In genomic region chr14:57859520-57859919, GRCm38 (mm10) we compare ENCODE assay signal across 17 mouse cellular contexts. TPM values are rescaled to one million over a fixed set of nuclear protein-coding genes. Genes with fewer than 3 reads are reported as not detected.
A peak's percentile ranks its signal among the peaks of the same experiment; 100 is the strongest.
DNase-seq lines count a peak whose midpoint lies in the region; ATAC-seq and TF ChIP-seq lines count a peak whose summit lies in the region.
"Had no signal": no experiment of that assay in that cellular context is flagged by ENCODE, and none has a peak within 500 bp of the region (broad histone marks: within the 10 kb centered on the region; RNA-seq: fewer than 3 reads in every experiment).

No protein-coding gene starts in this region.

- peaks cover 25% of the 10 kb centered on the region for H3K36me3 ChIP-seq in heart, postnatal 0 days (replicated peaks; ENCODE audit: control insufficient read depth, insufficient read depth, low read length)
- H3K36me3 ChIP-seq in heart, embryonic 12.5 days, result peaks cover 36% of the 10 kb centered on the region
- H3K36me3 ChIP-seq in midbrain, postnatal 0 days (ENCODE audit: insufficient read depth, low read length), result peaks cover 20% of the 10 kb centered on the region
- peaks cover 47% of the 10 kb centered on the region for H3K36me3 ChIP-seq in midbrain, embryonic 13.5 days

- no peaks in the 10 kb centered on the region for H3K9me3 ChIP-seq in heart, postnatal 0 days (replicated peaks; ENCODE audit: control insufficient read depth, low read length)
- H3K9me3 ChIP-seq in heart, embryonic 12.5 days (replicated peaks), result no peaks in the 10 kb centered on the region
- no peaks in the 10 kb centered on the region for H3K9me3 ChIP-seq in midbrain, postnatal 0 days (ENCODE audit: low read length)
- H3K9me3 ChIP-seq in midbrain, embryonic 13.5 days, result no peaks in the 10 kb centered on the region
- H3K9me3 ChIP-seq: G1E; limb, embryonic 12.5 days; midbrain, embryonic 12.5 days had no signal

- ATAC-seq in heart, postnatal 0 days (ENCODE audit: insufficient read depth, low read depth), result peak; percentile 53; the same call in 1 of the 2 replicates
- ATAC-seq in heart, embryonic 12.5 days (ENCODE audit: insufficient number of reproducible peaks, low FRiP score), result no peak
- ATAC-seq in midbrain, postnatal 0 days (ENCODE audit: low FRiP score), result no peak
- no peak for ATAC-seq in midbrain, embryonic 13.5 days
- ATAC-seq in cerebellum, adult (ENCODE audit: insufficient number of reproducible peaks, low FRiP score, low TSS enrichment), result no peak
- ATAC-seq: forebrain, postnatal 0 days; liver, postnatal 0 days had no signal

- no peak overlapping the region for H3K4me3 ChIP-seq in heart, postnatal 0 days (ENCODE audit: low read depth, low read length)
- H3K4me3 ChIP-seq in heart, embryonic 12.5 days, result no peak overlapping the region
- H3K4me3 ChIP-seq in layer of hippocampus, adult 2 months, result no peak overlapping the region
- no peak overlapping the region for H3K4me3 ChIP-seq in midbrain, postnatal 0 days (ENCODE audit: low read depth, low read length)
- no peak overlapping the region for H3K4me3 ChIP-seq in midbrain, embryonic 13.5 days (replicated peaks)
- H3K4me3 ChIP-seq: limb, embryonic 12.5 days; midbrain, embryonic 12.5 days had no signal

- TF ChIP-seq EP300 in heart, postnatal 0 days (IDR thresholded peaks at IDR 0.05; ENCODE audit: low read depth), result 0 out of 2 replicates have a peak, but pooled peaks have one; percentile 51

- TF ChIP-seq CTCF in heart, postnatal 0 days (IDR thresholded peaks at IDR 0.05; ENCODE audit: low read depth), result no peak
- TF ChIP-seq CTCF in layer of hippocampus, adult 2 months (conservative IDR thresholded peaks at IDR 0.05), result no peak
- no peak for TF ChIP-seq CTCF in midbrain, postnatal 0 days (IDR thresholded peaks at IDR 0.05)

- DNase-seq in heart, postnatal 0 days (ENCODE audit: low spot score), result peak; percentile 57
- DNase-seq in layer of hippocampus, adult 2 months (ENCODE audit: low spot score in 2 of 2), result no peak
- no peak for DNase-seq in layer of hippocampus, adult 9-11 months
- peak; percentile 7 for DNase-seq in midbrain, postnatal 0 days (ENCODE audit: low spot score)
- peak; percentile 11 to 15 for DNase-seq in kidney, postnatal 36 days
- DNase-seq: adrenal gland, postnatal 36 days; cerebellum, postnatal 36 days; forebrain, postnatal 0 days; liver, postnatal 0 days; thymus, postnatal 14 days had no signal

- H3K27ac ChIP-seq in heart, postnatal 0 days (ENCODE audit: low read depth), result no peak overlapping the region
- H3K27ac ChIP-seq in heart, embryonic 12.5 days (ENCODE audit: poor library complexity, severe bottlenecking), result no peak overlapping the region
- 0 out of 2 replicates have a peak overlapping the region, but pooled peaks have one; percentile 16 for H3K27ac ChIP-seq in layer of hippocampus, adult 2 months
- H3K27ac ChIP-seq in midbrain, postnatal 0 days (ENCODE audit: low read depth, low read length), result no peak overlapping the region
- H3K27ac ChIP-seq in midbrain, embryonic 13.5 days, result no peak overlapping the region
- H3K27ac ChIP-seq: limb, embryonic 12.5 days; midbrain, embryonic 12.5 days had no signal

- no peak overlapping the region for H3K9ac ChIP-seq in heart, postnatal 0 days (replicated peaks; ENCODE audit: low read depth, low read length)
- H3K9ac ChIP-seq in heart, embryonic 12.5 days, result no peak overlapping the region
- no peak overlapping the region for H3K9ac ChIP-seq in midbrain, postnatal 0 days (replicated peaks; ENCODE audit: low read length, poor library complexity, severe bottlenecking)
- no peak overlapping the region for H3K9ac ChIP-seq in midbrain, embryonic 13.5 days (replicated peaks)
- H3K9ac ChIP-seq: forebrain, postnatal 0 days; limb, embryonic 12.5 days; liver, postnatal 0 days; midbrain, embryonic 12.5 days had no signal

- H3K4me1 ChIP-seq in heart, postnatal 0 days (ENCODE audit: control insufficient read depth, insufficient read depth), result no peaks in the 10 kb centered on the region
- H3K4me1 ChIP-seq in heart, embryonic 12.5 days (replicated peaks), result no peaks in the 10 kb centered on the region
- H3K4me1 ChIP-seq in midbrain, postnatal 0 days (ENCODE audit: insufficient read depth, low read length), result no peaks in the 10 kb centered on the region
- H3K4me1 ChIP-seq in midbrain, embryonic 13.5 days (replicated peaks), result no peaks in the 10 kb centered on the region
- H3K4me1 ChIP-seq: limb, embryonic 12.5 days; midbrain, embryonic 12.5 days had no signal

- no peak overlapping the region for H3K4me2 ChIP-seq in heart, postnatal 0 days (ENCODE audit: low read depth, low read length)
- H3K4me2 ChIP-seq in heart, embryonic 12.5 days, result no peak overlapping the region
- no peak overlapping the region for H3K4me2 ChIP-seq in midbrain, postnatal 0 days (ENCODE audit: low read depth, low read length, poor library complexity, severe bottlenecking)
- no peak overlapping the region for H3K4me2 ChIP-seq in midbrain, embryonic 13.5 days (replicated peaks)
- H3K4me2 ChIP-seq: limb, embryonic 12.5 days; midbrain, embryonic 12.5 days had no signal

- no peaks in the 10 kb centered on the region for H3K27me3 ChIP-seq in heart, postnatal 0 days (ENCODE audit: control insufficient read depth, insufficient read depth, low read length)
- no peaks in the 10 kb centered on the region for H3K27me3 ChIP-seq in heart, embryonic 12.5 days (replicated peaks)
- H3K27me3 ChIP-seq in midbrain, postnatal 0 days (ENCODE audit: insufficient read depth, low read length), result no peaks in the 10 kb centered on the region
- H3K27me3 ChIP-seq in midbrain, embryonic 13.5 days, result no peaks in the 10 kb centered on the region
- H3K27me3 ChIP-seq: limb, embryonic 12.5 days; midbrain, embryonic 12.5 days had no signal

RNA-seq across cellular contexts. Expression of gene Zdhhc20, which starts 30.6 kb away (rescaled TPM):
- 13.2 and 18.8 TPM in 2 replicates for total RNA-seq in heart, postnatal 0 days (2014; rRNA removed; ENCODE audit: low replicate concordance)
- 25.9 and 28.6 TPM in 2 replicates for polyA plus RNA-seq in heart, postnatal 0 days (2015; fragmentation: Nextera tagmentation; extraction: Ambion mirVana)
- polyA plus RNA-seq in heart, embryonic 12.5 days (2016; fragmentation: Nextera tagmentation; extraction: Ambion mirVana), result 47.3 and 48.6 TPM in 2 replicates
- 10 to 100 TPM; 40.0 to 41.7 TPM for total RNA-seq in layer of hippocampus, adult 2 months (2021)
- total RNA-seq in midbrain, postnatal 0 days (2014; rRNA removed), result 21.5 and 37.3 TPM in 2 replicates
- polyA plus RNA-seq in midbrain, postnatal 0 days (2015; fragmentation: Nextera tagmentation; extraction: Ambion mirVana), result 25.6 and 33.2 TPM in 2 replicates
- polyA plus RNA-seq in midbrain, embryonic 13.5 days (2015; fragmentation: Nextera tagmentation; extraction: Ambion mirVana), result 43.9 and 50.3 TPM in 2 replicates

RNA-seq across cellular contexts. Expression of gene Mrpl57, which starts 33.5 kb away (rescaled TPM):
- total RNA-seq in heart, postnatal 0 days (2014; rRNA removed; ENCODE audit: low replicate concordance), result 21.5 and 55.3 TPM in 2 replicates
- 164 and 166 TPM in 2 replicates for polyA plus RNA-seq in heart, postnatal 0 days (2015; fragmentation: Nextera tagmentation; extraction: Ambion mirVana)
- polyA plus RNA-seq in heart, embryonic 12.5 days (2016; fragmentation: Nextera tagmentation; extraction: Ambion mirVana), result 124 and 129 TPM in 2 replicates
- total RNA-seq in layer of hippocampus, adult 2 months (2021), result 10 to 100 TPM; 67.4 to 75.9 TPM
- 45.4 and 48.3 TPM in 2 replicates for total RNA-seq in midbrain, postnatal 0 days (2014; rRNA removed)
- polyA plus RNA-seq in midbrain, postnatal 0 days (2015; fragmentation: Nextera tagmentation; extraction: Ambion mirVana), result 205 and 218 TPM in 2 replicates
- polyA plus RNA-seq in midbrain, embryonic 13.5 days (2015; fragmentation: Nextera tagmentation; extraction: Ambion mirVana), result 139 and 152 TPM in 2 replicates

RNA-seq across cellular contexts. Expression of gene Ska3, which starts 33.5 kb away (rescaled TPM):
- total RNA-seq in heart, postnatal 0 days (2014; rRNA removed; ENCODE audit: low replicate concordance), result 4.7 and 7.9 TPM in 2 replicates
- polyA plus RNA-seq in heart, postnatal 0 days (2015; fragmentation: Nextera tagmentation; extraction: Ambion mirVana), result 6.6 and 6.9 TPM in 2 replicates
- polyA plus RNA-seq in heart, embryonic 12.5 days (2016; fragmentation: Nextera tagmentation; extraction: Ambion mirVana), result 31.7 and 33.9 TPM in 2 replicates
- 1 to 10 TPM in 1 of 2 experiments, under 1 TPM in 1; 0.97 to 1.3 TPM for total RNA-seq in layer of hippocampus, adult 2 months (2021)
- total RNA-seq in midbrain, postnatal 0 days (2014; rRNA removed), result 2.4 and 4.2 TPM in 2 replicates
- polyA plus RNA-seq in midbrain, postnatal 0 days (2015; fragmentation: Nextera tagmentation; extraction: Ambion mirVana), result 3.9 and 4.2 TPM in 2 replicates
- 17.3 and 17.5 TPM in 2 replicates for polyA plus RNA-seq in midbrain, embryonic 13.5 days (2015; fragmentation: Nextera tagmentation; extraction: Ambion mirVana)
- total RNA-seq: gastrocnemius, adult 8-10 months had no signal

Comparison
In these comparisons a context has a peak if more than half of its experiments do, and no peak if none do; other contexts are left out.
1. DNase-seq: peak in heart, postnatal 0 days (single experiment), midbrain, postnatal 0 days (single experiment) and kidney, postnatal 36 days (2 of 2); none in layer of hippocampus, adult 2 months (0 of 2) and layer of hippocampus, adult 9-11 months (single experiment).